Mouse (Mus musculus) activated CD4-positive, CD25-positive, alpha-beta regulatory T cell, adult 4 months (primary cell): ENCODE data around the gene Cgn. TPM values are rescaled to one million over a fixed set of nuclear protein-coding genes. Genes with fewer than 3 reads are reported as not detected.

ENCODE experiments used
- ATAC-seq: one replicate; pipeline ENCODE4 v1.8.0; 2017
- polyA plus RNA-seq, 2 experiments: library from polyadenylated mRNA; unstranded; fragments of 100-300 nt; shearing (Covaris generic); gene quantifications; one replicate each; pipeline ENCODE4 v1.2.1; 2017

The Cgn gene
- not detected for polyA plus RNA-seq

GRCm38 (mm10) chr3:94786367-94786835 is at the start of gene Cgn:
Gene Cgn (minus strand): TSS chr3:94786492.
- peak; percentile 94 for ATAC-seq

GRCm38 (mm10) chr3:94835396-94835795 is 49.1 kb upstream of the Cgn start:
- ATAC-seq: no peak

DNA sequence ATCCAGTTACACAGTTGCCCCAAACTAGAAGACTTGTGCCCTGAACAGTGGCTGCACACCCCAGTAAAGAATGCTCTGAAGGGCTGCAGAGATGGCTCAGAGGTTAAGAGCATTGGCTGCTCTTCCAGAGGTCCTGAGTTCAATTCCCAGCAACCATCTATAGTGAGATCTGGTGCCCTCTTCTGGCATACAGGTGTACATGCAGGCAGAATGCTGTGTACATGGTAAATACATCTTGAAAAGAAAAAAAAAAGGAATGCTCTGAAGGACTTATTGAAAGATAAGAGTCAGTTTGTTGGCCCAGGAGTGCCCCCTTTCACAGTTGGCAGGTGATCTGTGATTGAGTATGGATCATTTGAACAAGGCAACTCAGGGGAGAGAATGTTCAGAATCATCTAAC is 47.1 kb upstream of the Cgn start:
- ATAC-seq: no peak

DNA sequence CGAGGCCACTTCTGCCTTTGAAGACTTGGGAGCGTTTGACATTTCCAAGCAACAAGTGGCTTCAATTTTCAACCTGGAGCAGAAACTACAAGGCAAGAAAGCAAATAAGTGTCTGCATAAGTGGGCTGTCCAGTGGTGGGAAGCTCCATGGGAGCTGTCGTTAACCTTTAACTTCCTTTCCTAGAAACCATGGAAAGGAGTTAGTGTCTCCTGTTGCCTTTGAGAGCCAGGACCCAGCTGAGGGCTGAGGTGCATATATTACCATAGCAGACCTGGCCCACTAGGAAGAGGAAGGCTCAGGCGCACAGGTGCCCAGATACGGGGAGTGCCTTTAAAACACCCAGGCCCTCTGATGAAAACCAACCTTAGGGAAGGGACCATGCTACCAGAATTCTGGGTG is 46.4 kb upstream of the Cgn start:
- no peak for ATAC-seq

DNA sequence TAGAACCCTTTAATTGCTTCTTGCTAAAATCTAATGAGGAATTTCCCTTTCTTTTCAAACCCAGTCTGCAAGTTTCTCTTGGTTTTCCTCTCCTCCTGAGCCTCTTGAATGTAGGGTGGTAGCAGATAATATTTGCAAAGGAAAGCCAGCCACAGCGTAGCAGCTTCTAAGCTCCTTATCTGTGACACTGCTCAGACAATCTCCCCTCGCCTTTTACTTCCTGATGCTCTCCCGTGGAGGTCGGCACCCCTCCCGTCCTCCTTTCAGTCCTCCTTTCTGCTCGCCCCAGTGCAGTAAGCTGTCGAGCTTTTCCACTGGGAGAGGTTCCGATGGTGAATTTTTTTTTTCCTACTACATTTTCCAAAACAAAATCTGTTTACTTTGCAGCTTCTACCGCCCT is 45.8 kb upstream of the Cgn start:
- ATAC-seq: no peak

- ATAC-seq: no peak
Observed at GRCm38 (mm10) chr3:94824110-94824509, 37.8 kb upstream of the Cgn start.

DNA sequence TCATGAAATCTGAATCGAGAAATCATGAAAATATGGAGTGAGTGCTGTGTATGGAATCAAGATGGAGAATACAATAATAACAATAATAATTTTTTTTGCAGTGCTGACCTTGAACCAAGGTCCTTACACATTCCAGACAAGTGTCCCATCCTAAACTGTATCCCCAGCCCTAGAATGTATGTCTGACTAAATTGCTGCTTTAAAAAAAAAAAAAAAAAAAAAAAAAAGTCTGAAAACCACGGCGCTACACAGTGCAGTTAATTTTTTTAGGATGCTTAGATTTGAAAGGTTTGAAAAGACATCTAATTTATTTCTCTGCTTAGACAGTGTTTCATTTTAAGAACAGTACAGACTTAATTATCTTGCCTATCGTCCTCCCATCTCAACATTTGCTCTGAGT is 35.8 kb upstream of the Cgn start:
- ATAC-seq: no peak

GRCm38 (mm10) chr3:94821008-94821638 is 34.8 kb upstream of the Cgn start:
- ATAC-seq: no peak

DNA sequence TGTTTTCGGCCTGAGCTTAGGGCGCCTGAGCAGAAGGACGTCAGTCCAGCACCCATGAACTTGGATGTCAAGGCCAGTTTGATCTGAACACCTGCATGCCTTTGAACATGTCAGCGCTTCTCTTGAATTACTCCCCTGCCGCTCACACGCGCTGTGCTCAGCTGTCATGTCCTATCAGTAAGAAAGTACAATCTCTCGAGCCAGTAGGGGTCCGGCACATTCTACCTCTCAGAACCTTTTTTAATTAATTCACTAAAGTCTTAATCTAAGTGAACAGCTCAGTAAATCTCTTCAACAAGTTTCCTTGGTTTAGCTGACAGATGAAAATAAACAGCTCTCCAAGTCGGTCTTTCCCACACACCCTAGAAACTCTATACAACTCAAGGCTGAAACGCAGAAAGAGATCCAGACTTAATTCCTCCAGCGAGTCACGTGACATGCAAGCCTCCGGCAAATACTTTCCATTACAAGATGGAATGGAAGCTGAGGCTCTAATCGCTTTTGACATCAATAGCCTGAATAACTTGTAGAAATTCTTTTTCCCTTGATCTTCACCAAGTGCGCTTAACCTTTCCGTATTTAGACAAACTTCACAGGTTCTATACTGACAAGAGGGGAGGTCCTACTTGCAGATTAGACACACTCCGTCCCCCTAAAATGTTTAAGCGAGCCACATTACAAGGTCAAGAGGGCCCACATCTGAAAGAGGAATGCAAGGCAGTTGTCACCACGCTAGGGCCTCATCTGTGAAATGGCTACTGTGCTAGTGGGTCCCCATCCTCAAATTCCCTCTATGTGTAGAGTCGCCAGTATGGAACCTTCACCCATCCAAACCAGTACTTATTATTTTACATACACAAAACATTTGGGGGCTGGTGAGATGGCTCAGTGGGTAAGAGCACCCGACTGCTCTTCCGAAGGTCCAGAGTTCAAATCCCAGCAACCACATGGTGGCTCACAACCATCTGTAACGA is 33.4 kb upstream of the Cgn start:
- no peak for ATAC-seq

- ATAC-seq: no peak
Observed at GRCm38 (mm10) chr3:94817731-94818130, 31.4 kb upstream of the Cgn start.

- ATAC-seq: no peak
Observed at GRCm38 (mm10) chr3:94815603-94816002, 29.3 kb upstream of the Cgn start.

DNA sequence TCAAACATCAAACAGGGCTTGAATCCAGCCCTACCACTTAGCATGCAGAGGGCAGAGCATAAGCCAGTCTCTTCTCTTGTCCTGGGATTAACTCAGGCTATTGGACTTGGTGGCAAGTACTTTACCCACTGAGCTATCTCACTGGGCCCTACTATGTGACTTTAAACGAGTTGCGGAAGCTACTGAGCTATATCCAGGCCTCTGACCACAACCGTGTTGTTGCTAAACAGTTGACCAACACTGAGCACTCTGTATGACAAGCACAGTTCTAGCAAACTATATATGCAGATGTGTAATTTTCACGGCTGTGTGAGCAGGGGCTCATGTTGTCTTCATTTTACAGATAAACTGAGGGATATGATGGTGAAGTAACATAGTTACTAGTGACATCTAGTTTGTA is 28.4 kb upstream of the Cgn start:
- no peak for ATAC-seq

- no peak for ATAC-seq
Observed at GRCm38 (mm10) chr3:94814063-94814462, 27.8 kb upstream of the Cgn start.

DNA sequence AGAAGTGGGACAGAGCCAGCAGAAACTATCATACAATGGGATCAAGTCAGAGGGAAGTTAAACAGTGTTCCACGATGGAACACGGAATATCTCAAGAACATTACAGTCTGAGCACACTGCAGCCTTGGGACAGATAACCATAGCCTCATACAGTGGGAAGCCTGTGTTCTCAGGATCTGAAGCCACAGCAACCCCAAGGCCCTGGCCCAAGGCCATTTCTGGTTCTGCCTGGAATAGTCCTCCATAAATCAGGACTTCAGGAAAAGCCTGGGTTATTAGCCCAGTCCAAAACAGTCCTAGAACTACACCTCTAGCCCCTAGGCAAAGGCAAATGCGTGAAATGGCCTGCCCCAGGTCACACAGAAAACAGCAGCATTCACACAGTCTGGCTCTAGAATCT is 27.4 kb upstream of the Cgn start:
- ATAC-seq: no peak

GRCm38 (mm10) chr3:94811628-94812027 is 25.3 kb upstream of the Cgn start:
- ATAC-seq: no peak

GRCm38 (mm10) chr3:94808296-94808695 is 22.0 kb upstream of the Cgn start:
- ATAC-seq: no peak

DNA sequence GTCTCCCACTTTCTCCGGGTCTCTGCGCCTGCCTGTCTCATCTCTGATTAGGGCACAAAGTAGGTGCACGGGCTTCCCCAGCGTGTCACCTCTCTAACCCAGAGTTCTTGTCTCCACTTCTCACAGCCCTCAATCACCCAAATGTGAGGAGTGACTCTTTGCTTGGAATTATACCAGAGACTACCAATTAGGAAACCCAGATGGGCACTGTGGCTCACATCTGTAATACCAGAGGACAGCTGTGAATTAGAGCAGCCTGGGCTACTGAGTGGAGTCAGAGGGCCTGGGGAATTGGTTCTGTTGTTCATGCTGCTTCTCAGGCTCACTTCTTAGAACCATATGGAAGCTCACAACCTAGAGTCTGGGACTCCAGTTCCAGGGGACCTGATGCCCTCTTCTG is 18.7 kb upstream of the Cgn start:
- ATAC-seq: no peak

DNA sequence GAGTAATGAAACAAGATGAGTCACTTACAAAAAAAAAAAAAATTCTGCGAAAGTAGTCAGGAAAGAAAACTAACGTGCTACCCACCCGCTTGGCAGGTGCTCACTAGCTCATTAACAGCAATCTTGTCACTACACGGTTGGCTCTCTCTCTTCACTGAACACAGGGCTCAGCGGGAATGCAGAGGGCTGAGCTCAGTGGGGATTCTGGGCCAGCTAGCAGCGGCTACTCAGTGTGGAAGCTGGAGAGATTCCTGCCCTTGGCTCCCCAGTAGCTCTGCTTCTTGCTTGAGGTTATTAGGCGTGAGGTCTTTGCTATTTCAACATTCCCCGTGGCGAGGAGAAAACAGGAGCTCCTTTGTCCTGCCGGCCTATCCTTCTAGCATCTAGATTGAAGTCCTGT is 17.9 kb upstream of the Cgn start:
- ATAC-seq: no peak

GRCm38 (mm10) chr3:94796181-94796580 is 9.9 kb upstream of the Cgn start:
- no peak for ATAC-seq

GRCm38 (mm10) chr3:94795596-94796140 is 9.4 kb upstream of the Cgn start:
- no peak for ATAC-seq

DNA sequence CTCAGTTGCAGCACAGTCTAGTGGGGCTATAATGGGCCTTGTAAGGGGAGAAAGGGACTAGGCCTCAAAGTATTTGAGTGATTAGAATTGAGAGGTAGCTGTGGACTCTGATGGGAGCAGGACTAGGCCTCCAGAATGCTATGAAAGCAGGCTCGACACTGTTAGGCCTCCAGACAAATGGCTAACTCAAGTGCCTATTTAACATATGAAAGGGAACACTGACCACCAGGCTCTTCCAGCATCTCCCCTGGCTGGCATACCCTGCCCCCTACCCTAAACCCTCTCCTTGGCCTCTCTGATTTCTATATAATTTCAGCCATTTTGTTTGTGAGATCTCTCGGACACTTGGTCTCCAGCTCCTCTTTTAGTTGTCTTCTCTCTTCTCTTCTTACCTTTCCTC is 8.1 kb upstream of the Cgn start:
- ATAC-seq: no peak

DNA sequence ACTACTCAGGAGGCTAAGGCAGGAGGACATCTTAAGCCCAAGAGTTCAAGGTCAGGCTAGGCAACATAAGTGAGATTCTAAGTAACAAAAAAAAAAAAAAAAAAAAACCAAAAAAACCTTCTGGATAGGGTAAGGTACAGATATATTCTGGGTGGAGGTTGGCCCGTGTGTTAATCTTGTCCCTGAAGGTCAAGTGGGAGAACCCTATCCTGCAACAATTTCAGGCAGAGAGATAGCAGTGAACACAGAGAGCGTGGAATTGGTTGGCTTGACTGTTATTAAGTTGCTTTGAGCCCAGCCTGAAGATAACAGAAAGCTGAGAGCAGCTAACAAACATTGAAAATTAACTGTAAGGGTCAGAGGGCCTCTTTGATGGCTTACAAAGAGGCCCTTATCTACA is 7.4 kb upstream of the Cgn start:
- no peak for ATAC-seq

- no peak for ATAC-seq
Observed at GRCm38 (mm10) chr3:94792258-94792657, 6.0 kb upstream of the Cgn start.

DNA sequence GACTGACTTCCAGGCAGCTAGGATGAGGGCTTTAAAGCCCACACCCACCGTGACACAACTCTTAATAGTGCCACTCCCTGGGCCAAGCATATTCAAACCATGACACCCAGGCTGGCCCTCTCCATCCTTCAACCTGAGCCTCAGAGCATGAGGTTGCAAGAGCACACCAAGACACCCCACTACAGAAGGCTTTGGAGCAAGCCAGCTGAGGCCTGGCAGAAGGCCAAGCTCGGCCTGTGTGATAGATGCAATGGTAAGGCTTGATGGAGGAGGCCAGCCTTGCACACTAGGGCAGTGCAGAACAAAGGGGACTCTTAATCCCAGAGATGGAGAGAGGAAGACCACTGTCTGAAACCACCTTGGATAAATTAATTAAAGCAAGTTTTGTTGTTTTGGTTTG is 3.2 kb upstream of the Cgn start:
- ATAC-seq: no peak
